Mouse (Mus musculus) right cerebral cortex, postnatal 14 days (tissue): ENCODE results near the gene Mavs.

Experiments used
- DNase-seq: peaks from one replicate; pipeline ENCODE4 v3.0.0; 2022

Gene Mavs

GRCm38 (mm10) chr2:131262680-131263670 lies 29.1 kb downstream of the Mavs start:
- no peak for DNase-seq

- DNase-seq = no peak
Measured at GRCm38 (mm10) chr2:131264027-131264426, 30.2 kb downstream of the Mavs start.

DNA sequence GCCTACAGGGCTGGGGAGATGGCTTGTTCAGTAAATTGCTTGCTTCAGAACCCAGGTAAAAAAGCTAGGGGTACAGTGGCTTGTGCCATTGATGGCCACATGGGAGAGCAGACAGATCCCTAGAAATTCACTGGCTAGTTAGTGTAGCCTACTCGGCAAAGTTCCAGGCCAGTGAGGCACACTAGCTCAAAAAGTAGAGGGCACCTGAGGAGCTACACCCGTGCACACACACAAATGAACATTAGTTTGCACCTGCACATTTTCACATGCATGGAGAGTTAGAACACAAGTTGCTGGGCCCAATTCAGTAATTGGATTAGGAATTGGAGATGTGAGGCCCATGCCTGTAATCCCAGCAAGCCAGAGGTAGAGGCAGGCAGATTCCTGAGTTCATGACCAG lies 31.2 kb downstream of the Mavs start:
- DNase-seq = no peak

- DNase-seq = no peak
Measured at GRCm38 (mm10) chr2:131275493-131275892, 41.6 kb downstream of the Mavs start.

DNA sequence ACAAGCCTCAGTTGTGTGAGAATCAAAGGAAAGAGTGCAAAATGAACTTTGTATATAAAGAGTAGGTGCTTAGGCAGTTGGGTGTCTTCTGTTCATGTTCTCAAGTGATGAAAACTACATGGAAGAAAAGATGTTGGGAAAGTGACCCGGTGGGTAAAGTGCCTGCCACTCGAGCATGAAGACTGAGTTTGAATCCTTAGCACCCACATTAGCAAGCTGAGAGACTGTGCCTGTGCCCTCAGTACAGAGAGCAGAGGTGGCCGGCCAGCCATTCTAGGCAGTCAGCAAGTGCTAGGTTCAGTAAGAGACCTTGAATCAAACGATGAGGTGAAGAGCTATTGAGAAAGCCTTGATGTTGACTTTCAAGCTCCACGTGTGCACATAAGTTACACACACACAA lies 42.9 kb downstream of the Mavs start:
- DNase-seq = no peak

DNA sequence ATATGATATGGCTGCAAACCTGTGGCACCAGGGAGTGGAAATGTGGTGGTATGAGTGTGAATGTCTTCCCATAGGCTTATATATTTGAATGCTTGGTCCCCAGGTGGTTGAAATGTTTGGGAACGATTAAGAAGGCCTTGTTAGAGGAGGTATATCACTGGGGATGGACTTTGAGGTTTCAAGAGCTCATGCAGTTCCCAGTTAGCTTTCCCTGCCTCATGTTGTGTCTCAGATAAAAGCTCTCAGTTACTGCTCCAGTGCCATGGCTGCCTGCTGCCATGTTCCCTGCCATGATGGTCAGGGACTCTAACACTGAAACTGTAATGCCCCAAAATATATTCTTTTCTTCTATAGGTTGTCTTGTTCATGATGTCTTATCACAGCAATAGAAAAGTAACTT lies 47.7 kb downstream of the Mavs start:
- no peak for DNase-seq

DNA sequence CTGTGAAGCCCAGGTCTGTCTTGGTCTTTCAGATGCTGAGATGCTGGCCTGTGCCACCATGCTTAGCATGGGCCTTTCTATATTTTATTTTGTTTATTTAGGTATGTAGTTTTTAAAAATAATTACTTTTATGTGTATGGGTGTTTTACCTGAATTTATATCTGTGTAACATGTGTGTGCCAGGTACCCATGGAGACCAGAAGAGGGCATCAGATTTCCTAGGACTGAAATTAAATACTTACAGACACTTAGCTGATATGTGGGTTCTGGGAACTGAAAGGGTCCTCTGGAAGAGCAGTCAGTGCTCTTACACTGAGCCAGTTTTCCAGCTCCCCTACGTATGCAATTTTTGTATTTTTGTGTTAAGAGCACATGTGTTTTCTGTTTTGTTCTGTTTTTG lies 52.4 kb downstream of the Mavs start:
- DNase-seq = no peak

GRCm38 (mm10) chr2:131290669-131291068 lies 56.8 kb downstream of the Mavs start:
- DNase-seq = no peak

GRCm38 (mm10) chr2:131296746-131297261 lies 62.9 kb downstream of the Mavs start:
- no peak for DNase-seq
